Mouse (Mus musculus): ENCODE data around the gene Olfr1411. TPM values are rescaled to one million over a fixed set of nuclear protein-coding genes. Genes with fewer than 3 reads are reported as not detected.

Gene Olfr1411
- not detected in 2 replicates for polyA plus RNA-seq (2012; rRNA removed)

DNA sequence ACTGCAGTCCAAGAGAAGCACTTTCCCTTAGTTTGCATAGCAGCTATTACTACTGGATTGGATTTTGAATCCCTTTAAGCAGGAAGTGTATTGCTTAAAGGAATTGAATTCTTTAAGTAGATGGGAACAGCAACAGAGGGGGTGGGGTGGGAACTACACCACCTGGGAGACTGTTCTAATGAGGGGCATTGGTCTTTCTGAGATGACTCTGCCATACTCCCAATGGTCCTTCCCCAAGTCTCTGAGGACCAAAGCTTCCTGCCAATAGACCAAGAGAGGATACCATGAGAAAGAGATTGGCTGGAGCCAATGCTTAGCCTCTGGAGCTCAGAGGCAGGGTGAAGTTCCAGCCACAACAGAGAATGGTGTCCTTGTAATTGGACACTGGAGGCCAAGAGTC, at the start of gene Olfr1411:
Gene Olfr1411 (plus strand): TSS at position 301 of the 400 bp plus-strand sequence.
- TF ChIP-seq CTCF (IDR thresholded peaks at IDR 0.05; ENCODE audit: control insufficient read depth, insufficient read depth, insufficient replicate concordance, low read depth, low read length) (no peak), POLR2A (IDR thresholded peaks at IDR 0.05; ENCODE audit: control insufficient read depth, low read depth, low read length) (no peak)

DNA sequence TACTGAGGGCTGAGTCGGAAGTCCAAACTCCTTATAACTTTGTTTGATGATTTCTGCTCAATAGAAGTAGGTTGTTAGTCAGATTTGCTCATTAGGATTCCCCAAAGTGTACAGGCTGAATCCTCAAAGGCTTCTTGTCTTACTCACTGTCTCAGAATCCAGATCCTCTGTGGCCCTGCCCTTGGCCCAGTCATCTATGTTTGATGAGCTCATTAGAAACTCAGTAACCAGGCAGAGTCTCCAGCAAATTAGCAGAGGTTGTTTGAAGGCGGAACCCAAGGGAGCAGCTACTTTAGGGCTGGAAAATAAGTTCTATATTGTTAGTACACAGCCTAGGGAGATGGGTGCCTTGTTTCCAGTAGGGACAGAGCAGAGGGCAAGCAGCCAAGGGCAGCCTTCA, 48.3 kb upstream of the Olfr1411 start:
- Histone ChIP-seq H3K36me3 (ENCODE audit: control insufficient read depth, insufficient read depth, low read length) (no peaks in the 10 kb centered on the region), H3K27me3 (ENCODE audit: control insufficient read depth, insufficient read depth, low read length) (no peaks in the 10 kb centered on the region), H3K27ac (ENCODE audit: control insufficient read depth, insufficient read depth, low read depth, low read length) (no peak overlapping the region), H3K4me3 (ENCODE audit: control insufficient read depth, low read depth, low read length) (no peak overlapping the region), H3K4me1 (ENCODE audit: control insufficient read depth, insufficient read depth, low read length) (no peaks in the 10 kb centered on the region)
- TF ChIP-seq POLR2A (IDR thresholded peaks at IDR 0.05; ENCODE audit: control insufficient read depth, low read depth, low read length) = no peak

More for the DNA sequence above, at the start of gene Olfr1411:
- Histone ChIP-seq H3K36me3 (ENCODE audit: control insufficient read depth, insufficient read depth, low read length) (no peaks in the 10 kb centered on the region), H3K4me3 (ENCODE audit: control insufficient read depth, low read depth, low read length) (no peak within 1 kb of the TSS), H3K27ac (ENCODE audit: control insufficient read depth, insufficient read depth, low read depth, low read length) (no peak within 1 kb of the TSS), H3K27me3 (ENCODE audit: control insufficient read depth, insufficient read depth, low read length) (no peaks in the 10 kb centered on the region), H3K4me1 (ENCODE audit: control insufficient read depth, insufficient read depth, low read length) (no peaks in the 10 kb centered on the region)

DNA sequence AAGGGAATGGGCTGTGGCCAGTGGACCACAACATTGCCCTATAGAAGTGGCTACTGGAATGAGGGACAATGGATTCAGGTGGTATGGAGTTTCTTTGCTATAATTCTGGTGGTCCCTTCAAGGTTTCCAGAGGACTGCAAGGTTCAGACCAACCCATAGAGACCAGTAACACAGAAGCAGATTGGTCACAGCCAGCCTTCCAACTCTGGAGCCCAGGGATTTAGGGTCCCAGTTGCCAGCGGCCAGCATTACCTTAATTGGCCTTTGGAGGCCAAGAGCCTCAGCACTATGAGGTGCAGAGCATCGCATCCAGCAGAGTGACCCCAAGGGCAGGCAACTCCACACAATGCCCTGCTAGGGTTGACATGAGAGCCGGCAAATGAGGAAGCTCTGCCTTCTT, 23.2 kb upstream of the Olfr1411 start, which contains the start of gene Olfr1413:
Gene Olfr1413 (plus strand): TSS at position 301 of the 400 bp plus-strand sequence.
- Histone ChIP-seq H3K27ac (ENCODE audit: control insufficient read depth, insufficient read depth, low read depth, low read length) (no peak within 1 kb of the TSS), H3K27me3 (ENCODE audit: control insufficient read depth, insufficient read depth, low read length) (no peaks in the 10 kb centered on the region), H3K4me1 (ENCODE audit: control insufficient read depth, insufficient read depth, low read length) (no peaks in the 10 kb centered on the region), H3K4me3 (ENCODE audit: control insufficient read depth, low read depth, low read length) (peak within 1 kb of the TSS; percentile 69), H3K36me3 (ENCODE audit: control insufficient read depth, insufficient read depth, low read length) (no peaks in the 10 kb centered on the region)
- TF ChIP-seq CTCF (IDR thresholded peaks at IDR 0.05; ENCODE audit: control insufficient read depth, insufficient read depth, insufficient replicate concordance, low read depth, low read length) = no peak

DNA sequence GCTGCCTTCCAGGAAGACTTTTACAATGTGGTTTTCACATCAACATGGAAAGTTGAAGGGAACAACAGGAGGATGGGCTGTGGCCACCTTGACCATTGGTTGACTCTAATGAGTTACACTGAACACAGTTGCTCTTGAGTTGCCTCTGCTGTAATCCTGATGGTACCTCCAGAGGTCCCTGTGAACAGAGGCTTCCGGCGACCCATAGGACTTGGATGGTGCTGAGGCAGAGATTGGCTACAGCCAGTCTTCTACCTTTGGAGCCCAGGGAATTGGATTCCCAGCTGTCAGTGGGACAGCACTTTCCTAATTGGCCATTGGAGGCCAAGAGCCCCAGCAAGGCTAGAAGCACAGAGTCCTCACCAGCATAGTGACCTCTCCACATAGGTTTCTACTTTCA, 8.7 kb upstream of the Olfr1411 start, which contains the start of gene Olfr1412:
Gene Olfr1412 (plus strand): TSS at position 301 of the 400 bp plus-strand sequence.
- Histone ChIP-seq H3K27me3 (ENCODE audit: control insufficient read depth, insufficient read depth, low read length) (no peaks in the 10 kb centered on the region), H3K4me1 (ENCODE audit: control insufficient read depth, insufficient read depth, low read length) (no peaks in the 10 kb centered on the region), H3K27ac (ENCODE audit: control insufficient read depth, insufficient read depth, low read depth, low read length) (no peak within 1 kb of the TSS), H3K4me3 (ENCODE audit: control insufficient read depth, low read depth, low read length) (no peak within 1 kb of the TSS), H3K36me3 (ENCODE audit: control insufficient read depth, insufficient read depth, low read length) (no peaks in the 10 kb centered on the region)
- TF ChIP-seq POLR2A (IDR thresholded peaks at IDR 0.05; ENCODE audit: control insufficient read depth, low read depth, low read length) (no peak), CTCF (IDR thresholded peaks at IDR 0.05; ENCODE audit: control insufficient read depth, insufficient read depth, insufficient replicate concordance, low read depth, low read length) (no peak)

DNA sequence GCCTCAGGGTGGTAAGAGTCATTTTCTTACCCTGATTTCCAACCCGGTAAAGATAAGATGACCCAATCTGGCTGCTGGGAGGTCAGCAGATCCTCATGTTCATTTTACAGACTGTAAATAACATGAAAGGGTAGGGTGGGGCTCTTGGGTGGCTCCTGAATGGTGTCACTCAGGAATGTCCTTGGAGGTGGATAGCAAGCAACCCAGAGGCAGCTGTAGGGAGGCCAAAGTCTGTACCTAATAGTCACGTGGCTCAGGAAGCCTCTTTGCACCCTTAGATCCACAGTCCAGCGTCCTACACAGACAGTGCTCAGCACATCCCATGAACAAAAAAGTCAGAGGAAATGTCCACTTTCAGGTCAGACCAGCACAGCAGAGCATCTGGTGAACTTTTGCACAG, 1.8 kb downstream of the Olfr1411 start:
- TF ChIP-seq CTCF (IDR thresholded peaks at IDR 0.05; ENCODE audit: control insufficient read depth, insufficient read depth, insufficient replicate concordance, low read depth, low read length) (no peak), POLR2A (IDR thresholded peaks at IDR 0.05; ENCODE audit: control insufficient read depth, low read depth, low read length) (no peak)
- no peaks in the 10 kb centered on the region for H3K36me3 ChIP-seq (ENCODE audit: control insufficient read depth, insufficient read depth, low read length)
- no peaks in the 10 kb centered on the region for H3K27me3 ChIP-seq (ENCODE audit: control insufficient read depth, insufficient read depth, low read length)
- no peaks in the 10 kb centered on the region for H3K4me1 ChIP-seq (ENCODE audit: control insufficient read depth, insufficient read depth, low read length)
- no peak overlapping the region for H3K4me3 ChIP-seq (ENCODE audit: control insufficient read depth, low read depth, low read length)
- no peak overlapping the region for H3K27ac ChIP-seq (ENCODE audit: control insufficient read depth, insufficient read depth, low read depth, low read length)

DNA sequence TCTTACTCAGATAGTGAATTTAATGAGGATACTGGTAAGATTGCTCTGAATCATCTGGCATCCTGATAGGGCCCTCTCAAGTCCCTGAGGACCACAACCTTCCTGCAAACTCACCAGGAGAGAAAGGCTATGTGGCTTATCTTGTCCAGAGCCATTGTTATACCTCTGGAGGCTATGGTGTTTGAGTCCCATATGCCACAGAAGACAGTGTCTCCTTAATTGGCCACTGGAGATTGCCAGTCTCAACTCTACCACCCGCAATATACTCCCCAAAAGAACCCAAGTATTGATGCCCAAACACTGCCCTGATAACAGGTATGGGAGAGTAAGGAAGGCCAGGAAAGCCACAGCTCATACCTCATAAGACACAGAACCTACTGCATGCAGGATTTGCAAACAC, 11.3 kb downstream of the Olfr1411 start, which contains the start of gene Olfr1410:
Gene Olfr1410 (plus strand): TSS at position 301 of the 400 bp plus-strand sequence.
- Histone ChIP-seq H3K27me3 (ENCODE audit: control insufficient read depth, insufficient read depth, low read length) (no peaks in the 10 kb centered on the region), H3K27ac (ENCODE audit: control insufficient read depth, insufficient read depth, low read depth, low read length) (no peak within 1 kb of the TSS), H3K4me1 (ENCODE audit: control insufficient read depth, insufficient read depth, low read length) (no peaks in the 10 kb centered on the region), H3K4me3 (ENCODE audit: control insufficient read depth, low read depth, low read length) (no peak within 1 kb of the TSS), H3K36me3 (ENCODE audit: control insufficient read depth, insufficient read depth, low read length) (no peaks in the 10 kb centered on the region)
- TF ChIP-seq CTCF (IDR thresholded peaks at IDR 0.05; ENCODE audit: control insufficient read depth, insufficient read depth, insufficient replicate concordance, low read depth, low read length) = no peak
- no peak for TF ChIP-seq POLR2A (IDR thresholded peaks at IDR 0.05; ENCODE audit: control insufficient read depth, low read depth, low read length)

DNA sequence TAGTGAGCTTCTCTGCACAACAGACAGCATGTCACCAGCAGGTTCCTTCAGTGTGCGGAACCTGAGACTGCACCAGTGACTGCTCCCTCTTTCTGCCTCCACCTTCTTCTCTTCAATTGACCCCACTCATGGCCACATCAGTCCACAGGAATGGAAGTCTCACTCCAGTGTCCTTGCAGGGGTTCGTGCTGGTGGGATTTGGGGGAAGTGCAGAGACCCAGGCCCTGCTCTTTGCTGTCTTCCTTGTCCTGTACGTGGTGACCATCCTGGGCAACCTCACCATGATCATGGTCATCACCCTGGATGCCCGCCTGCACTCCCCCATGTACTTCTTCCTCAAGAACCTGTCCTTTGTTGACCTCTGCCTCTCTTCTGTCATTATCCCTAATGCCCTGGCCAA, 13.5 kb downstream of the Olfr1411 start:
- Histone ChIP-seq H3K4me3 (ENCODE audit: control insufficient read depth, low read depth, low read length) (no peak overlapping the region), H3K27ac (ENCODE audit: control insufficient read depth, insufficient read depth, low read depth, low read length) (no peak overlapping the region), H3K27me3 (ENCODE audit: control insufficient read depth, insufficient read depth, low read length) (no peaks in the 10 kb centered on the region), H3K36me3 (ENCODE audit: control insufficient read depth, insufficient read depth, low read length) (no peaks in the 10 kb centered on the region), H3K4me1 (ENCODE audit: control insufficient read depth, insufficient read depth, low read length) (no peaks in the 10 kb centered on the region)
- no peak for TF ChIP-seq POLR2A (IDR thresholded peaks at IDR 0.05; ENCODE audit: control insufficient read depth, low read depth, low read length)
- TF ChIP-seq CTCF (IDR thresholded peaks at IDR 0.05; ENCODE audit: control insufficient read depth, insufficient read depth, insufficient replicate concordance, low read depth, low read length) = no peak

DNA sequence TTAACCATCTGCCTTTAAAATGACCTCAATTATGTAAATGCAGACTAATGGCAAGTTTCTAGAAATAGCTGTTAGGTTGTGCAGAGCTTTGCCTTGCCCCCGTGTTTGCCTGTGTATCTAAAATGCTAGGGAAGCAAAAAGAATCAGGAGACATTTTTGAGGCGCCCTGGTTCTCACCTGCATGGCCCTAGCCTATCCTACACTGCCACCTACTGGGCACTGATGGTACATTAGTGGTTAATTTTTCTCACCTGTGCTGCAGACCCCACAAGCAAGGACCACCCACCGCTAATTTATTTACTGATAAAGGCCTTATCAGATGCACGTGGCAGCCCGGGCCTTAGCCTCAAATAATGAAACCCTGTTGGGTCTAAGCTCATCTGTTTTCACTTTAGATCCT, 16.8 kb downstream of the Olfr1411 start:
- Histone ChIP-seq H3K4me3 (ENCODE audit: control insufficient read depth, low read depth, low read length) (no peak overlapping the region), H3K27me3 (ENCODE audit: control insufficient read depth, insufficient read depth, low read length) (no peaks in the 10 kb centered on the region), H3K27ac (ENCODE audit: control insufficient read depth, insufficient read depth, low read depth, low read length) (no peak overlapping the region), H3K4me1 (ENCODE audit: control insufficient read depth, insufficient read depth, low read length) (no peaks in the 10 kb centered on the region), H3K36me3 (ENCODE audit: control insufficient read depth, insufficient read depth, low read length) (no peaks in the 10 kb centered on the region)
- TF ChIP-seq CTCF (IDR thresholded peaks at IDR 0.05; ENCODE audit: control insufficient read depth, insufficient read depth, insufficient replicate concordance, low read depth, low read length) = peak; percentile 69; the same call in 1 of the 2 replicates
- no peak for TF ChIP-seq POLR2A (IDR thresholded peaks at IDR 0.05; ENCODE audit: control insufficient read depth, low read depth, low read length)

Measured in testis, adult 2 months (tissue).